Mouse (Mus musculus): ENCODE measurements around the gene Snta1.
"Not testable (repeated sequence)": the region's sequence is repeated elsewhere in the genome, so short reads cannot be mapped to it uniquely, and the experiment has no call there.

Snta1 gene

DNA sequence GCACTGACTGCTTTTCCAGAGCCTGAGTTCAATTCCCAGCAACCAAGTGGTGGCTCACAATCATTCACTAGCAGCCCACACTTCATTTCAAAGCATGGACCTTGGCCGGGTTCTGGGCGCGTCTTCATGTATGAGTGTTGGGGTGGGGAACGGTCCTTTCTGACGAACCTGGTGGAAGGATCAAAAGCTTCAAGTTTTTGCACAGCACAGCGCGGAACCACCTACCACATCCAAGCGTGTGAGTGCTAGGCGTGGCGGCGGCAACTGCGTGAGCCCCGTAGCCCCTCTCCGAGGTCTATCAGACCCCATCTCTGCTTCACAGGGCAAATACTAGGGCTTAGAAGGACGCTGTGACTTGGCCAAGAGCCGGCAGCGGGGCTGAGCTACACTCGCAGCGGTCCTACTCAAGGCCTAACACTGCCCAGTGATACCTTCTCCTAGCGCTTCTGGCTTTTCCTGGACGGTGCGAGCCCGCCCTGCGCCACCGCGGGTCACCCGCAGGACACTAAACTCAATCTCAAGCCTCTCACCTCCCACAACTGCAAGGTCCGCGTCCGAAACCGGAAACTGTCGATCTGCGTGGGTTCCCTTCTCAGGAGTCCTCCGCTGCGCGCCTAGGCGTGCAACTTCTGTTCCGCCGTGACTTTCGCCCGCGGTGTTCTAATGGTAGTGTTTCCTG, 35.6 kb downstream of the Snta1 start:
- DNase-seq = peak; percentile 93 to 94

DNA sequence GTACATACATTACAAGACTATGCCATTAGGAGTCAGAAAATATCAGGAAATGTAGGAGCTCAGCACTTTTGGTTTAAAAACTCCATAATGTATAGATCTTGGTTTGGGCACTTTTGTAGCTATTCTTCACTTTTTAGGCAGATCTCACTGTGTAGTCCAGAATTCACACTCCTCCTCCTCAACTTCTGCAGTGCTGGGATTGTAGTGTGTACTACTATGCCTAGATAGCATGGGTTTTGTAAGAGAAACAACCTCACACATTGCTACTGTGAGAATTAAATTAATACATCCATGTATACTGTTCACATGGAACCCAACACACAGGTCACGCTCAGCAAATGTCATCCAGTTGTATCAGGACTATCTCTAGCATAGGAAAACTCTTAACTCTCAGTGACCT, 40.4 kb downstream of the Snta1 start:
- DNase-seq = no peak

DNA sequence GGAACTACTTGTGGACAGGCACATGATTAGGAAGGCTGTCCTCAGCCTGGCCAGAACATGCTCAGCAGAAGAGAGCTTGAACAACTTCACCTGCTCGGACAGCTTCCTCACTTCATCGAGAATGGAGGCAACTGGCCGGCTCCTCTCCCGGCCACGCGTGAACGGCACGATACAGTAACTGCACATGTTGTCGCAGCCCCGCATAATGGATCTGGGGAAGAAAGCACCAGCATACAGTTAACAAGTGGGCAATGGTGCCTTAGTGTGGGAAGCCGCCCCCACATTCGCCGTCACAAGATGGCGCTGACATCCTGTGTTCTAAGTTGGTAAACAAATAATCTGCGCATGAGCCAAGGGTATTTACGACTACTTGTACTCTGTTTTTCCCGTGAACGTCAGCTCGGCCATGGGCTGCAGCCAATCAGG, 53.9 kb downstream of the Snta1 start:
- not testable (repeated sequence) for DNase-seq

DNA sequence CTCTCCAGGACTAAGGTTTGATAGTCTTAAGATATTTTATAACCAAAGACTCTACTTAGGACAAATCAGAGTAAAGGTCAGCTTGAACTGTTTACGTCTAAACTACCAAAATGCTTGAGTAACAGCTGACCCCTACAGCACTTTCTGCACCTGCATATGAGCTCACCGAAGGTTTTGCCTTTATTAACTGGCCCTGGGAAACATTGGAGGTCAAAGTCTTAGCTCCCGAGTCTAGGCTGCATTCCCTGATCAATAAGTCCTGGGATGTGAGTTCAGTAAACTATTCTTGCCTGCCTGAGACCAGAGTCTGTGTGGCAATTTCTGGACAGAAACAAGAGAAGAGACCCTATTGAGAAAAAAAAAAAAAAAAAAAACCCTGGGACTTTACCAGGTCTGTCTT, 59.7 kb downstream of the Snta1 start:
- DNase-seq = no peak

DNA sequence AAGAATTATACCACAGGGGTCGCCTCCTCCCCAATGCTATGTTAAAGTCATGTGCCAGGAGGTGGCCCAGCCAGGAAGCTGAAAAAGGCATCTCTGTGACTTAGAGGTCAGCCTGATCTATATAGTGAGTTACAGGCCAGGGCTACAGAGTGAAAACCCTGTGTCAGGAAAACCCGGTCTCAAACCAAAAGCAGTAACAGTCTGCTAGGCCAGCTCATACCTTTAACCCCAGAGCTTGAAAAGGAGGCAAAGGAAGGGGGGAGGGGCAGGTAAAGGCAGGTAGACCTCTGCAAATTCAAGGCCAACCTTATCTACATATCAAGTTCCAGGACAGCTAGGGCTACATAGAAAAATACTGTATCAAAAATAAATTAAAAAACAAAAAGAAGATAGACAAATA, 68.5 kb downstream of the Snta1 start:
- DNase-seq = no peak

DNA sequence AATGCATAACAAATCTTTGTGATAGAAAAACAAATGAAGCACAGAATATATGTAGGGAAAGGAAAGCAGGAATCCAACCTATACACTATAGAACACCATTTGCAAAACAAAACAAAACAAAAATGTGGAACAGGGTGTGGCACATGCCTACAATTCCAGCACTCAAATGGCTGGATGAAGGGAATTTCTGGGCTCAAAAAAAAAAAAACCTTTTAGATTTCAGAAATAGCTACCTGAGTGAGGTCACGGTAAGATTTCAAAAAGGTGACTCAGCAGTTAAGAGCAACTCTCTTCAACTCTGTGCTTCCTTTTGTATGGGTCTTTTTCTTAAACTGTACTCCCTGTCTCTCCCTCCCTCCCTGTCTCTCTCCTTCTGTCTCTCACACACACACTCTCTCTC, 69.7 kb downstream of the Snta1 start:
- no peak for DNase-seq

DNA sequence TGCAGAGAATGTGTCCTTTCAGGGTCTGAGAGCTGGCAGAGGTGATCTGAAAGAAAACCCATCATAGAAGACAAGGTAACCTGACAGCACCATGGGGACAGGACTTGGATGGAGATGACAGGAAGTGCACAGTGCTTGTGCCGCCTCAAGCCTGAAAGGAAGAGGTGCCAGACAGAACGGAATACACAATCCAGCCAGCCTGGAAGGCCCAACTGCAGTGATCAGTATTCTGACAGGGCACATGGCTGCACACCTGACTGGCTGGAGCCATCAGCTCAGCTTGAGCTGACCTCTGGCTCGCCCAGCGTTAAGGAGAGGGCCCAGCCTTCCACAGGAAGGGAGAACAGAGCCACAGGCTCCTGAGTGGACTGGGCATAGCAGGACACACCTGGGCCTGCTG, 72.3 kb downstream of the Snta1 start:
- no peak for DNase-seq

DNA sequence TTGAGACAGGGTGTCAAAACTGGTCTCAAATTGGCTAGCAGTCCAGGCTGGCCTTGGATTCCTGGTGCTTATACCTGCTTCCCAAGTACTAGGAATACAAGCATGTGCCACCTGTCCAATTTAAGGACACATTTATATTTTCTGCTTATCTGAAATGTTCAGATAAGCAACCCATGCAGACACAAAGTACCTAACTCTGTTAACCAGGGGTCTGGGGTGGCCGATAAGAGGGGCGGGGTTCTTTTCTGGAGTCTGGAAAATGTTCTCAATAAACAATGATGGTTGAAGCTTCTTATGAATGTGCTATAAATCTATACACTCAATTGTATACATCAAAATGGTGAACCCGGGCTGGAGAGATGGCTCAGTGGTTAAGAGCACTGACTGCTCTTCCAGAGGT, 81.0 kb downstream of the Snta1 start:
- DNase-seq = no peak
